Mouse (Mus musculus): ENCODE measurements at regions not wholly inside any gene's neighbourhood (a gene's known extent, or its start where the extent isn't known, plus 50 kb on each side); places are given as distances from the start of the nearest gene placed in this dataset.

- no peak for TF ChIP-seq POLR2A (IDR thresholded peaks at IDR 0.05; ENCODE audit: low read depth, low read length)
- TF ChIP-seq CTCF (IDR thresholded peaks at IDR 0.05; ENCODE audit: borderline replicate concordance, insufficient read depth, low read length), result no peak
These were observed 173.7 kb downstream of the Bcl11a start for GRCm38 (mm10) chr11:24251516-24251915.

All from embryonic fibroblast, embryonic 13.5 days (primary cell).